Mouse (Mus musculus) liver, embryonic 13.5 days (tissue): Measurements from ENCODE around the gene Gzmm. TPM values are rescaled to one million over a fixed set of nuclear protein-coding genes. Genes with fewer than 3 reads are reported as not detected.

Source experiments
- ATAC-seq: fragments of 200-750 bp; cut with Nextera tagmentation; 2 replicates; pipeline ENCODE4 v1.8.0; 2017; ENCODE audit warnings: low read depth, mild to moderate bottlenecking, moderate number of reproducible peaks, moderate library complexity
- DNase-seq: peaks from one replicate; pipeline ENCODE4 v3.0.0; 2022
- H3K27ac ChIP-seq: fragments of 300-500 bp; sonication (generic); 2 replicates; pipeline ENCODE4 v1.5.1; 2015; ENCODE audit warnings: moderate library complexity, mild to moderate bottlenecking, inconsistent platforms
- H3K27me3 ChIP-seq: fragments of 300-500 bp; sonication (generic); 2 replicates; pipeline ENCODE4 v1.6.1; 2015; ENCODE audit warnings: mild to moderate bottlenecking, inconsistent platforms
- H3K36me3 ChIP-seq: fragments of 300-500 bp; sonication (generic); 2 replicates; pipeline ENCODE4 v1.6.1; 2015; ENCODE audit warnings: mild to moderate bottlenecking, inconsistent platforms
- H3K4me1 ChIP-seq: fragments of 300-500 bp; sonication (generic); replicated peaks from 2 replicates; pipeline ENCODE4 v1.6.1; 2015; ENCODE audit warnings: inconsistent platforms
- H3K4me2 ChIP-seq: fragments of 300-500 bp; sonication (generic); 2 replicates; pipeline ENCODE4 v1.6.1; 2015; ENCODE audit warnings: inconsistent platforms, mild to moderate bottlenecking, moderate library complexity
- H3K4me3 ChIP-seq: fragments of 300-500 bp; sonication (generic); replicated peaks from 2 replicates; pipeline ENCODE4 v1.5.1; 2015; ENCODE audit warnings: mild to moderate bottlenecking, inconsistent platforms
- H3K9ac ChIP-seq: fragments of 300-500 bp; sonication (generic); 2 replicates; pipeline ENCODE4 v1.6.1; 2015; ENCODE audit warnings: mild to moderate bottlenecking, inconsistent platforms
- H3K9me3 ChIP-seq: fragments of 300-500 bp; sonication (generic); replicated peaks from 2 replicates; pipeline ENCODE4 v1.6.1; 2016; ENCODE audit warnings: inconsistent platforms
- WGBS: fragments of 180-500 bp; shearing (Covaris S2); methylation state at CpG from one replicate; pipeline ENCODE4 v1.1.7; 2015; ENCODE audit not compliant: insufficient replicate concordance; 5-methylcytosine and 5-hydroxymethylcytosine counted together
- polyA plus RNA-seq: library from polyadenylated mRNA; unstranded; fragments of >200 nt; fragmentation: Nextera tagmentation; extraction: Ambion mirVana; gene quantifications from 2 replicates; pipeline ENCODE4 v1.2.1, GENCODE M21; 2015

Gene Gzmm
- polyA plus RNA-seq = 0.22 and 0.32 TPM in 2 replicates

- Histone ChIP-seq H3K9me3 (0 out of 2 replicates have a peak, but pooled peaks cover 4% of the 10 kb centered on the region), H3K4me1 (peaks cover 16% of the 10 kb centered on the region), H3K36me3 (peaks cover 64% of the 10 kb centered on the region), H3K27ac (no peak within 1 kb of the TSS), H3K9ac (no peak within 1 kb of the TSS), H3K27me3 (no peaks in the 10 kb centered on the region), H3K4me2 (no peak within 1 kb of the TSS), H3K4me3 (no peak within 1 kb of the TSS)
- WGBS = 83% methylated on average over 4 of the region's 4 CpGs
- ATAC-seq (no peak), DNase-seq (no peak)
These were observed at the start of gene Gzmm for GRCm38 (mm10) chr10:79688720-79689119. TSS of gene Gzmm (plus strand) at chr10:79689020.

DNA sequence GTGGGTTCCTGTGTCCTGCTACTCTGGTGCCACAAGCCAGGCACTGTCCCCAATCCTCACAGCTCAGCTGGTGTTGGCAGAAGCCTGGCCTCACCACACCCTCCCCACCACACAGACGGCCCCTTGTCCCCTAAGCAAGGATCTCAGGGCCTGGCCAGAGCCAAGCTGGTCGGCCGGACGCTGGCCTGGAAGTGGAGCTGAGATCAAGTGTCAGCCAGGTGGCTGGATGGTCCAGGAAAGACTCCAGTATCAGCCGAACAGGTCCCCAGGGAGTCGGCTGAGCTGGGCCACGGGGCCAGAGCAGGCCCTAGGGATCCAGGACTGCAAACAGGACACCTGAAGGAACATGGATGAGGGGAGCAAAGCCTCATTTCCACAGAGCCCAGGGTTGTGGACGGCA, 43.1 kb upstream of the Gzmm start, which contains the start of gene Odf3l2:
Gene Odf3l2 (minus strand): TSS at position 28 of the 400 bp plus-strand sequence.
- Histone ChIP-seq H3K27me3 (no peaks in the 10 kb centered on the region; the same call in 1 of the 2 replicates), H3K4me1 (no peaks in the 10 kb centered on the region), H3K9ac (no peak within 1 kb of the TSS), H3K9me3 (no peaks in the 10 kb centered on the region), H3K4me2 (no peak within 1 kb of the TSS), H3K4me3 (no peak within 1 kb of the TSS), H3K27ac (no peak within 1 kb of the TSS), H3K36me3 (no peaks in the 10 kb centered on the region)
- ATAC-seq (no peak), DNase-seq (no peak)
- WGBS = 71% methylated on average over 8 of the region's 8 CpGs

GRCm38 (mm10) chr10:79649070-79649751, 39.6 kb upstream of the Gzmm start:
- 18% methylated on average over 7 of the region's 7 CpGs for WGBS
- Histone ChIP-seq H3K27me3 (peaks cover 17% of the 10 kb centered on the region), H3K36me3 (no peaks in the 10 kb centered on the region), H3K4me3 (no peak overlapping the region), H3K4me2 (no peak overlapping the region), H3K9me3 (no peaks in the 10 kb centered on the region), H3K27ac (no peak overlapping the region), H3K9ac (no peak overlapping the region), H3K4me1 (no peaks in the 10 kb centered on the region)
- ATAC-seq = no peak
- peak; percentile 26 for DNase-seq

DNA sequence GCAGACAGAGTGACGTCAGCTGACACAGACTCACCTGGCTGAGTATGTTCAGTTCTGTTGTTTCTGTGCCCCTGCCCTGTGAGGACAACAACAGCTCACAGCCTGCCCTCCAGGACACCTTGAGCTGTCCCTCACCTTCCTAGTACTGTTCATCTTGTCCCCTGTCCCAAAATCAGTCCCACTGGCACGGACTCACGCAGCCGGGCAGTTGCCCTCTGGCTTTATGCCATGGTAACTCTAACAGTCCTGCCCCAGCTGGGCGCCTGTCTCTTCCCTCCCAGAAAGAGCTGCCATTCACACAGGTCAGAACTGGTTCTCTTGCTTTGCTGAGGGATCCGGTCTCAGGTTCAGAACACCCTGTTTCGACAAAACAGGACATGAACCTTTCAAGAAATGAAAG, 36.0 kb upstream of the Gzmm start:
- Histone ChIP-seq H3K36me3 (no peaks in the 10 kb centered on the region), H3K4me3 (no peak overlapping the region), H3K9me3 (no peaks in the 10 kb centered on the region), H3K4me1 (no peaks in the 10 kb centered on the region), H3K27ac (no peak overlapping the region), H3K27me3 (peaks cover 30% of the 10 kb centered on the region), H3K9ac (no peak overlapping the region), H3K4me2 (no peak overlapping the region)
- ATAC-seq (no peak), DNase-seq (no peak)
- 63% methylated on average over 7 of the region's 7 CpGs for WGBS

DNA sequence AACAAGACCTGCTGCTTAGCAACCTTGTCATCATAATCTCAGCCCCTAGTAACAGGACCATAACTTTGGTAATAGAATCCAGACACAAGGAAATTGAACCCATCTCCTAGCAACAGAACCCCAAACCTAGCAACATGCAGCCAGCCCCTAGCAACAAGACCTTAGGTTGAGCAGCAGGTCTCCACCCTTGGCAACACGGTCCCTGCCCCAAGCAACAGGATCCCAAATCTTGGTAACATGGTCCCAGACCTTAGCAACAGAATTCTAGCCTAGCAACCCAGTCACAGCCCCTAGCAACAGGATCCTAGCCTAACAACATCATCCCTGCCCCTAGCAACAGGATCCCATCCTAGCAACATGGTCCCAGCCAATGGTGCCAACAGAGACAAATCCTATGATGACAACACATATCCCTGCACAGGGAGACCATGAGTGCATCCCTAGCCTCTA, 33.8 kb upstream of the Gzmm start:
- Histone ChIP-seq H3K9ac (no peak overlapping the region), H3K9me3 (no peaks in the 10 kb centered on the region), H3K4me1 (no peaks in the 10 kb centered on the region), H3K27ac (no peak overlapping the region), H3K36me3 (no peaks in the 10 kb centered on the region), H3K4me3 (no peak overlapping the region), H3K4me2 (no peak overlapping the region), H3K27me3 (peaks cover 30% of the 10 kb centered on the region)
- no peak for ATAC-seq
- WGBS = 53% methylated on average over 1 of the region's 1 CpGs
- DNase-seq = no peak

GRCm38 (mm10) chr10:79658829-79659228, 30.0 kb upstream of the Gzmm start:
- no peak overlapping the region for H3K27ac ChIP-seq
- DNase-seq = no peak
- H3K4me2 ChIP-seq = no peak overlapping the region
- peaks cover 5% of the 10 kb centered on the region for H3K4me1 ChIP-seq
- H3K4me3 ChIP-seq = no peak overlapping the region
- no peaks in the 10 kb centered on the region for H3K9me3 ChIP-seq
- no peak for ATAC-seq
- peaks cover 16% of the 10 kb centered on the region for H3K27me3 ChIP-seq
- H3K36me3 ChIP-seq = no peaks in the 10 kb centered on the region
- 25% methylated on average over 4 of the region's 4 CpGs for WGBS
- H3K9ac ChIP-seq = no peak overlapping the region

GRCm38 (mm10) chr10:79660298-79660697, 28.5 kb upstream of the Gzmm start:
- H3K4me1 ChIP-seq = peaks cover 5% of the 10 kb centered on the region
- H3K9ac ChIP-seq = no peak overlapping the region
- no peak for ATAC-seq
- H3K36me3 ChIP-seq = no peaks in the 10 kb centered on the region
- no peak for DNase-seq
- whole genome bisulfite sequencing = 70% methylated on average over 2 of the region's 2 CpGs
- H3K27ac ChIP-seq = no peak overlapping the region
- H3K9me3 ChIP-seq = no peaks in the 10 kb centered on the region
- H3K4me2 ChIP-seq = no peak overlapping the region
- H3K27me3 ChIP-seq = peaks cover 10% of the 10 kb centered on the region
- H3K4me3 ChIP-seq = no peak overlapping the region

DNA sequence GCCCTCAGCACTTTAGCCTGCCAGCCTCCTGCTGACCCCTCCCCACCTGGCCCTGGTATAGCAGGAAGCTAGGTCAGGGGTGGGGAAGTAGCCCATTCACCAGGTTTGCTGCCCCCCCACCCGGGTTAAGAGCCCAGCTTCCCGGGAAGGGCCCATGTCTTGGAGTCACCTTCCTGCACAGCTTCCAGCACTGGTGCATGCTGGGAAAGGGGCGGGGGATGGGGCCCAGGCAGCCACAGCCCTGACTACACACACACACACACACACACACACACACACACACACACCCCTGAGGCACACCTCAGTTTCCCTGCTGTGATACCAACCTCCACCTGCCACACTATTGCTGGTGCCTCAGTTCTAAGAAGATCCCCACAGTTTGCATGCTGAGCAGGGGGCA, 27.0 kb upstream of the Gzmm start:
- no peaks in the 10 kb centered on the region for H3K36me3 ChIP-seq
- H3K4me1 ChIP-seq = peaks cover 5% of the 10 kb centered on the region
- no peaks in the 10 kb centered on the region for H3K9me3 ChIP-seq
- H3K9ac ChIP-seq = no peak overlapping the region
- no peak overlapping the region for H3K27ac ChIP-seq
- no peak for DNase-seq
- ATAC-seq = no peak
- no peak overlapping the region for H3K4me3 ChIP-seq
- H3K4me2 ChIP-seq = no peak overlapping the region
- WGBS = 35% methylated on average over 3 of the region's 3 CpGs
- H3K27me3 ChIP-seq = peaks cover 9% of the 10 kb centered on the region; the same call in 1 of the 2 replicates

GRCm38 (mm10) chr10:79664131-79664665, 24.6 kb upstream of the Gzmm start, which contains the start of gene Madcam1:
TSS of gene Madcam1 (plus strand) at chr10:79664559.
- 17% methylated on average over 13 of the region's 13 CpGs for WGBS
- Histone ChIP-seq H3K9ac (no peak within 1 kb of the TSS), H3K36me3 (no peaks in the 10 kb centered on the region), H3K4me3 (no peak within 1 kb of the TSS), H3K4me1 (peaks cover 7% of the 10 kb centered on the region), H3K27ac (no peak within 1 kb of the TSS), H3K9me3 (no peaks in the 10 kb centered on the region), H3K27me3 (peaks cover 9% of the 10 kb centered on the region; the same call in 1 of the 2 replicates), H3K4me2 (no peak within 1 kb of the TSS)
- ATAC-seq = no peak
- DNase-seq = peak; percentile 66

DNA sequence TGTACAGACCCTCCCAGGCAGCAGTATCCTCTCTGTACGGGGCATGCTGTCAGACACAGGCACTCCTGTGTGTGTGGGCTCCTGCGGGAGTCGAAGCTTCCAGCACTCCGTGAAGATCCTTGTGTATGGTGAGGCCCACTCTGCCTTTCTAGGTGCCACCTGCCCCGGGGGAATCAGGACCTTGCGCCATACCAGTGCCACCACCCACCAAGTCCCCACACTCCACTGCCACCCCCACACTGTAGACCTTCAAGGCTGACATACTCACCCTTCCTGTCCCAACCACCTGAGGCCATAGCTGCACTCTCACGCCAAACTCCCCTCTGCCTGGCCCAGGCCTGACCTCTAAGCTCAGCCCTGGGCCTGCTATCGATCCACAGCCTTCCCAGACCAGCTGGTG, 23.8 kb upstream of the Gzmm start:
- no peaks in the 10 kb centered on the region for H3K9me3 ChIP-seq
- no peak overlapping the region for H3K9ac ChIP-seq
- peaks cover 9% of the 10 kb centered on the region for H3K4me1 ChIP-seq
- peaks cover 9% of the 10 kb centered on the region; the same call in 1 of the 2 replicates for H3K27me3 ChIP-seq
- ATAC-seq = no peak
- WGBS = 73% methylated on average over 8 of the region's 8 CpGs
- H3K36me3 ChIP-seq = no peaks in the 10 kb centered on the region
- no peak for DNase-seq
- H3K4me3 ChIP-seq = no peak overlapping the region
- H3K27ac ChIP-seq = no peak overlapping the region
- H3K4me2 ChIP-seq = no peak overlapping the region

DNA sequence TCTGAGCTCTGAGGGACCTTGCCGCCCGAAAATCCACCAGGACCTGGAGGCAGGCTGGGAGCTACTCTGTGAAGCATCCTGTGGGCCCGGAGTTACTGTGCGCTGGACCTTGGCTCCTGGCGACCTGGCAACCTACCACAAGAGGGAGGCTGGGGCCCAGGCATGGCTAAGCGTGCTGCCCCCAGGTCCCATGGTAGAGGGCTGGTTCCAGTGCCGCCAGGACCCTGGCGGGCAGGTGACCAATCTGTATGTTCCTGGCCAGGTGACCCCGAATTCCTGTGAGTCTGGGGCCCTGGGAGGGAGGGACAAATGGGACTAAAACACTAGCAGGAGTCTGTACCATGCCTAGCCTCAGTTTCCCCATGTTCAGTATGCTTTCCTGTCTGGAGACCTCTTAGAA, 22.3 kb upstream of the Gzmm start:
- no peak overlapping the region for H3K4me2 ChIP-seq
- H3K27ac ChIP-seq = no peak overlapping the region
- DNase-seq (no peak), ATAC-seq (no peak)
- H3K36me3 ChIP-seq = no peaks in the 10 kb centered on the region
- 53% methylated on average over 9 of the region's 9 CpGs for WGBS
- peaks cover 24% of the 10 kb centered on the region for H3K4me1 ChIP-seq
- H3K27me3 ChIP-seq = peaks cover 9% of the 10 kb centered on the region; the same call in 1 of the 2 replicates
- H3K4me3 ChIP-seq = no peak overlapping the region
- no peaks in the 10 kb centered on the region for H3K9me3 ChIP-seq
- no peak overlapping the region for H3K9ac ChIP-seq
